Mouse (Mus musculus) E14TG2a.4 (cell line): ENCODE results near the gene Sgcd.

ENCODE experiments used
- CTCF ChIP-seq: conservative IDR thresholded peaks from 2 replicates; pipeline ENCODE4 v1.5.1; 2014; ENCODE audit warnings: low read length
- NANOG ChIP-seq: IDR thresholded peaks from 2 replicates; pipeline ENCODE4 v1.6.1; 2014; ENCODE audit warnings: borderline replicate concordance, low read length, mixed read lengths

GRCm38 (mm10) chr11:47242401-47242800 is 746.4 kb downstream of the Sgcd start:
- no peak for TF ChIP-seq CTCF
- TF ChIP-seq NANOG = no peak
